Mouse (Mus musculus): ENCODE measurements around the gene Tbcc. TPM values are rescaled to one million over a fixed set of nuclear protein-coding genes. Genes with fewer than 3 reads are reported as not detected.

Gene Tbcc
- polyA plus RNA-seq, 1 experiment = 2.2 TPM

DNA sequence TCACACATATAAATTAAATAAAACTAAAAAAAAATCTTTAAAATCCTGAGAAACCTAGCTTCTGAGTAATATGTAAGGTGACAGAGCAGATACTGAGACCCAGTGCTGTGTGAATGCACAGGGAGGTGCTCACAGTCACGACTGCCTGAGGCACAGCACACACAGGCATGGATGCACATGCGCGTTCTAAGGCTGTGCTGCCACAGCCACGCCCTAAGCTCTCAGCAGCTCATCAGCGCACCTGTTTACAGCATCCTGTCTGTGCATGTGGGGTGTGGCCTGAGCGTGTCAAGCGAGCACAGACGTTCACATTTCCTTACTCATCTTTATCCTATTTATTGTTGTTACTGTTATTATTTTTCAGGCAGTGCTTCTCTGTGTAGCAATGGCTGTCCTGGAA, 50.0 kb downstream of the Tbcc start:
- TF ChIP-seq GATA1 (IDR thresholded peaks at IDR 0.05; ENCODE audit: low read length) = no peak
- TF ChIP-seq TAL1 (IDR thresholded peaks at IDR 0.05; ENCODE audit: low read length) = no peak
- Histone ChIP-seq H3K9me3 (ENCODE audit: control insufficient read depth, low read length) (no peaks in the 10 kb centered on the region), H3K4me3 (replicated peaks) (no peak overlapping the region), H3K36me3 (ENCODE audit: control insufficient read depth) (peaks cover 100% of the 10 kb centered on the region), H3K27me3 (ENCODE audit: control insufficient read depth) (no peaks in the 10 kb centered on the region), H3K4me1 (ENCODE audit: control insufficient read depth) (no peaks in the 10 kb centered on the region)

Other genes with a start within 250 kb of the Tbcc start
- 2.0 TPM in 2 replicates for gene Klc4, start 244.7 kb upstream of the Tbcc start, polyA plus RNA-seq (2012)
- gene Mrpl2, start 244.5 kb upstream of the Tbcc start, polyA plus RNA-seq (2012) = 34.1 and 35.9 TPM in 2 replicates
- 1.3 and 2.3 TPM in 2 replicates for gene Cul7, start 240.3 kb upstream of the Tbcc start, polyA plus RNA-seq (2012)
- 2.0 and 2.6 TPM in 2 replicates for gene Rrp36, start 216.3 kb upstream of the Tbcc start, polyA plus RNA-seq (2012)
- 13.0 and 13.9 TPM in 2 replicates for gene Mea1, start 211.9 kb upstream of the Tbcc start, polyA plus RNA-seq (2012)
- 21.0 and 23.8 TPM in 2 replicates for gene Klhdc3, start 209.8 kb upstream of the Tbcc start, polyA plus RNA-seq (2012)
- gene Ppp2r5d, start 185.6 kb upstream of the Tbcc start, polyA plus RNA-seq (2012) = 7.4 and 7.5 TPM in 2 replicates
- gene Pex6, start 179.2 kb upstream of the Tbcc start, polyA plus RNA-seq (2012) = 1.5 and 1.7 TPM in 2 replicates
- 0.05 TPM in 1 of 2 replicates, not detected in the other for gene Gnmt, start 161.5 kb upstream of the Tbcc start, polyA plus RNA-seq (2012)
- 3.0 and 3.2 TPM in 2 replicates for gene Cnpy3, start 138.5 kb upstream of the Tbcc start, polyA plus RNA-seq (2012)
- gene Ptcra, start 127.0 kb upstream of the Tbcc start, polyA plus RNA-seq (2012) = not detected in 2 replicates
- 6.8 and 7.8 TPM in 2 replicates for gene 2310039H08Rik, start 118.0 kb upstream of the Tbcc start, polyA plus RNA-seq (2012)
- gene Rpl7l1, start 108.0 kb upstream of the Tbcc start, polyA plus RNA-seq (2012) = 0.31 and 0.42 TPM in 2 replicates
- 0.30 and 0.33 TPM in 2 replicates for gene Bicral, start 32.2 kb upstream of the Tbcc start, polyA plus RNA-seq (2012)
- not detected in 2 replicates for gene Prph2, start 19.8 kb downstream of the Tbcc start, polyA plus RNA-seq (2012)
- gene Ubr2, start 119.9 kb downstream of the Tbcc start, polyA plus RNA-seq (2012) = 0.59 and 0.64 TPM in 2 replicates